Mouse (Mus musculus): Measurements from ENCODE around the gene Tomm6. TPM values are rescaled to one million over a fixed set of nuclear protein-coding genes. Genes with fewer than 3 reads are reported as not detected.

The Tomm6 gene
- total and polyA plus RNA-seq, 3 experiments: 66.5 to 577 TPM; not detected in 1

- H3K27ac ChIP-seq (ENCODE audit: control insufficient read depth, low read depth, low read length): no peak overlapping the region
- no peaks in the 10 kb centered on the region for H3K79me2 ChIP-seq (ENCODE audit: control insufficient read depth, insufficient read depth, low read length, poor library complexity)
- TF ChIP-seq ETS1 (IDR thresholded peaks at IDR 0.05; ENCODE audit: low read depth, low read length): peak; percentile 80
- TF ChIP-seq EP300 (IDR thresholded peaks at IDR 0.05; ENCODE audit: low read depth in 1 of 2, low read length in 2 of 2): peak; percentile 80 to 84
- no peak for TF ChIP-seq TAL1 (IDR thresholded peaks at IDR 0.05; ENCODE audit: low read length)
- 0 out of 2 replicates have a peak, but pooled peaks have one; percentile 43 for TF ChIP-seq MAX (IDR thresholded peaks at IDR 0.05; ENCODE audit: low read length)
- TF ChIP-seq HCFC1 (IDR thresholded peaks at IDR 0.05; ENCODE audit: low read depth, low read length): 0 out of 2 replicates have a peak, but pooled peaks have one; percentile 11
- peak; percentile 81 for TF ChIP-seq TCF12 (IDR thresholded peaks at IDR 0.05; ENCODE audit: low read depth, low read length)
- no peak for TF ChIP-seq USF2 (IDR thresholded peaks at IDR 0.05; ENCODE audit: borderline replicate concordance in 1 of 2, insufficient read depth in 1 of 2, low read depth in 1 of 2, low read length in 2 of 2)
- no peak for TF ChIP-seq CTCF (IDR thresholded peaks at IDR 0.05 in 2 of 3, conservative IDR thresholded peaks at IDR 0.05 in 1 of 3; ENCODE audit: control insufficient read depth in 1 of 3, insufficient read depth in 1 of 3, low read depth in 2 of 3, low read length in 3 of 3, poor library complexity in 1 of 3, severe bottlenecking in 1 of 3)
- TF ChIP-seq MXI1 (IDR thresholded peaks at IDR 0.05; ENCODE audit: low read depth, low read length): peak; percentile 57; the same call in 1 of the 2 replicates
- peak; percentile 85 for TF ChIP-seq RCOR1 (IDR thresholded peaks at IDR 0.05; ENCODE audit: low read depth, low read length)
- peak; percentile 65; the same call in 1 of the 2 replicates for TF ChIP-seq MYC (IDR thresholded peaks at IDR 0.05; ENCODE audit: low read depth, low read length)
- peak; percentile 46; the same call in 1 of the 2 replicates for TF ChIP-seq SIN3A (IDR thresholded peaks at IDR 0.05; ENCODE audit: low read length)
- peak; percentile 91 for TF ChIP-seq GATA1 (IDR thresholded peaks at IDR 0.05; ENCODE audit: low read depth, low read length)
- peak; percentile 94 for TF ChIP-seq BHLHE40 (IDR thresholded peaks at IDR 0.05; ENCODE audit: borderline replicate concordance, low read depth, low read length)
- DNase-seq (ENCODE audit: low read depth, low spot score): peak; percentile 66
- peaks cover 6 to 7% of the 10 kb centered on the region in 2 experiments; a peak in 3 of 4 replicates for H3K4me1 ChIP-seq (ENCODE audit: control insufficient read depth in 1 of 2, insufficient read depth in 2 of 2, low read length in 2 of 2)
- H3K36me3 ChIP-seq (ENCODE audit: control insufficient read depth in 1 of 2, insufficient read depth in 2 of 2, low read length in 2 of 2): 0 out of 4 replicates have a peak, but pooled peaks cover 0 to 5% of the 10 kb centered on the region in 2 experiments
- no peaks in the 10 kb centered on the region for H3K9me3 ChIP-seq (replicated peaks; ENCODE audit: insufficient read depth, low read length)
- H3K27me3 ChIP-seq (ENCODE audit: control insufficient read depth in 1 of 2, insufficient read depth in 2 of 2, low read length in 2 of 2): peaks cover under 1% of the 10 kb centered on the region in 2 experiments; a peak in 3 of 4 replicates
- no peak overlapping the region for H3K4me3 ChIP-seq (ENCODE audit: control insufficient read depth in 1 of 2, insufficient read depth in 1 of 2, low read depth in 2 of 2, low read length in 2 of 2)
- H3K9ac ChIP-seq (ENCODE audit: control insufficient read depth, low read depth, low read length, poor library complexity, severe bottlenecking): no peak overlapping the region
Measured at GRCm38 (mm10) chr17:47721183-47721582, 33.0 kb upstream of the Tomm6 start.

- Histone ChIP-seq H3K36me3 (ENCODE audit: control insufficient read depth in 1 of 2, insufficient read depth in 2 of 2, low read length in 2 of 2) (peaks cover 0 to 5% of the 10 kb centered on the region in 2 experiments; a peak in 2 of 4 replicates), H3K4me1 (ENCODE audit: control insufficient read depth in 1 of 2, insufficient read depth in 2 of 2, low read length in 2 of 2) (peaks cover 0 to 6% of the 10 kb centered on the region in 2 experiments; a peak in 3 of 4 replicates), H3K4me3 (ENCODE audit: control insufficient read depth in 1 of 2, insufficient read depth in 1 of 2, low read depth in 2 of 2, low read length in 2 of 2) (no peak overlapping the region), H3K27me3 (ENCODE audit: control insufficient read depth in 1 of 2, insufficient read depth in 2 of 2, low read length in 2 of 2) (peaks cover 6 to 7% of the 10 kb centered on the region in 2 experiments), H3K79me2 (ENCODE audit: control insufficient read depth, insufficient read depth, low read length, poor library complexity) (no peaks in the 10 kb centered on the region), H3K9me3 (replicated peaks; ENCODE audit: insufficient read depth, low read length) (no peaks in the 10 kb centered on the region), H3K27ac (ENCODE audit: control insufficient read depth, low read depth, low read length) (no peak overlapping the region), H3K9ac (ENCODE audit: control insufficient read depth, low read depth, low read length, poor library complexity, severe bottlenecking) (no peak overlapping the region)
- no peak for TF ChIP-seq KAT2A (conservative IDR thresholded peaks at IDR 0.05; ENCODE audit: low read depth, low read length)
- TF ChIP-seq GATA1 (IDR thresholded peaks at IDR 0.05; ENCODE audit: low read depth, low read length): no peak
- no peak for TF ChIP-seq JUND (IDR thresholded peaks at IDR 0.05; ENCODE audit: low read depth, low read length)
- TF ChIP-seq CHD1 (IDR thresholded peaks at IDR 0.05; ENCODE audit: low read depth, low read length): no peak
- no peak for TF ChIP-seq SMC3 (IDR thresholded peaks at IDR 0.05; ENCODE audit: low read depth, low read length)
- DNase-seq (ENCODE audit: low read depth, low spot score): no peak
Measured at GRCm38 (mm10) chr17:47715037-47715436, 26.9 kb upstream of the Tomm6 start.
